Mouse (Mus musculus) limb, embryonic 12.5 days (tissue): ENCODE results near the gene Npc1l1. TPM values are rescaled to one million over a fixed set of nuclear protein-coding genes. Genes with fewer than 3 reads are reported as not detected.
"Not testable (repeated sequence)": the region's sequence is repeated elsewhere in the genome, so short reads cannot be mapped to it uniquely, and the experiment has no call there.

ENCODE experiments used
- ATAC-seq: fragments of 200-750 bp; cut with Nextera tagmentation; 2 replicates; pipeline ENCODE4 v1.8.0; 2017; ENCODE audit warnings: low read depth, moderate TSS enrichment; ENCODE audit not compliant: insufficient number of reproducible peaks, insufficient read depth, low FRiP score, low TSS enrichment
- H3K27ac ChIP-seq: fragments of 300-500 bp; sonication (generic); 2 replicates; pipeline ENCODE4 v1.5.1; 2016; ENCODE audit warnings: mild to moderate bottlenecking, moderate library complexity
- H3K27me3 ChIP-seq: fragments of 300-500 bp; sonication (generic); 2 replicates; pipeline ENCODE4 v1.6.1; 2016; ENCODE audit warnings: mild to moderate bottlenecking, moderate library complexity
- H3K36me3 ChIP-seq: fragments of 300-500 bp; sonication (generic); 2 replicates; pipeline ENCODE4 v1.6.1; 2016; ENCODE audit warnings: mild to moderate bottlenecking, moderate library complexity
- H3K4me1 ChIP-seq: fragments of 300-500 bp; sonication (generic); replicated peaks from 2 replicates; pipeline ENCODE4 v1.6.1; 2016
- H3K4me2 ChIP-seq: fragments of 300-500 bp; sonication (generic); 2 replicates; pipeline ENCODE4 v1.6.1; 2016; ENCODE audit warnings: mild to moderate bottlenecking, moderate library complexity
- H3K4me3 ChIP-seq: fragments of 300-500 bp; sonication (generic); replicated peaks from 2 replicates; pipeline ENCODE4 v1.5.1; 2016; ENCODE audit warnings: mild to moderate bottlenecking
- H3K9ac ChIP-seq: fragments of 300-500 bp; sonication (generic); replicated peaks from 2 replicates; pipeline ENCODE4 v1.6.1; 2016; ENCODE audit warnings: mild to moderate bottlenecking, moderate library complexity
- H3K9me3 ChIP-seq: fragments of 300-500 bp; sonication (generic); 2 replicates; pipeline ENCODE4 v1.6.1; 2016; ENCODE audit warnings: mild to moderate bottlenecking, moderate library complexity
- WGBS: fragments of 180-500 bp; shearing (Covaris S2); methylation state at CpG from one replicate; pipeline ENCODE4 v1.1.7; 2016; 5-methylcytosine and 5-hydroxymethylcytosine counted together
- polyA plus RNA-seq: library from polyadenylated mRNA; unstranded; fragments of >200 nt; fragmentation: Nextera tagmentation; extraction: Ambion mirVana; gene quantifications from 2 replicates; pipeline ENCODE4 v1.2.1, GENCODE M21; 2016

Gene Npc1l1
- polyA plus RNA-seq, 1 experiment from 2014 or later: not detected

- H3K27me3 ChIP-seq, H3K9ac ChIP-seq, H3K27ac ChIP-seq, H3K4me3 ChIP-seq, H3K9me3 ChIP-seq, ATAC-seq, H3K4me2 ChIP-seq, H3K4me1 ChIP-seq: not testable (repeated sequence)
- H3K36me3 ChIP-seq: peaks cover 24% of the 10 kb centered on the region
- WGBS: 83% methylated on average over 2 of the region's 2 CpGs
These were observed 24.7 kb upstream of the Npc1l1 start for GRCm38 (mm10) chr11:6254602-6255001.

GRCm38 (mm10) chr11:6252824-6253223, 22.9 kb upstream of the Npc1l1 start:
- 88% methylated on average over 4 of the region's 4 CpGs for WGBS
- Histone ChIP-seq H3K4me2 (no peak overlapping the region), H3K27ac (no peak overlapping the region), H3K4me3 (no peak overlapping the region), H3K4me1 (no peaks in the 10 kb centered on the region), H3K36me3 (peaks cover 6% of the 10 kb centered on the region), H3K9ac (no peak overlapping the region), H3K27me3 (no peaks in the 10 kb centered on the region), H3K9me3 (no peaks in the 10 kb centered on the region)
- ATAC-seq: no peak

DNA sequence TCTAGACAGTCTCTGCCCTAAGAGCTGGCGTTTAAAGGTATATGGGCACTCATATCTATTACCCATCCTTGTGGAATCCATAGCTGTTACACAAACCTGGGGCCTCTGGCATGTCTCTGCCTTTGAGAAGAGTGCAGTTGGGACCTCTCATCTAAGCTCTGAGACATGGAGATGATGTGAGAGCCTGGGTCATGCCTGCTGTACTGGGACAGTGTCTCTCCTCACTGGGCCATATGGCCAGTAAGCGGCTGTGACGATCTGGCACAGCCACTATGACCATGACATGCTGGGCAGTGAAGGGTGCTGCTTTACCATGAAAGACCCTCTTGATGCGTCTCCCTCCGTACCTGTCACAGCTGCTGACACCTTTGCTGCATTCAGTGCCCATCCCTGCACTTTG, 22.3 kb upstream of the Npc1l1 start:
- no peak for ATAC-seq
- Histone ChIP-seq H3K27ac (no peak overlapping the region), H3K9me3 (no peaks in the 10 kb centered on the region), H3K9ac (no peak overlapping the region), H3K4me2 (no peak overlapping the region), H3K36me3 (peaks cover under 1% of the 10 kb centered on the region; the same call in 1 of the 2 replicates), H3K4me1 (no peaks in the 10 kb centered on the region), H3K4me3 (no peak overlapping the region), H3K27me3 (no peaks in the 10 kb centered on the region)
- WGBS: 89% methylated on average over 5 of the region's 5 CpGs

- Histone ChIP-seq H3K4me2 (no peak overlapping the region), H3K9ac (no peak overlapping the region), H3K4me1 (no peaks in the 10 kb centered on the region), H3K4me3 (no peak overlapping the region), H3K27ac (no peak overlapping the region), H3K9me3 (no peaks in the 10 kb centered on the region), H3K36me3 (no peaks in the 10 kb centered on the region), H3K27me3 (no peaks in the 10 kb centered on the region)
- ATAC-seq: no peak
- WGBS: 52% methylated on average over 19 of the region's 19 CpGs
These were observed 14.8 kb upstream of the Npc1l1 start for GRCm38 (mm10) chr11:6244707-6245106.

DNA sequence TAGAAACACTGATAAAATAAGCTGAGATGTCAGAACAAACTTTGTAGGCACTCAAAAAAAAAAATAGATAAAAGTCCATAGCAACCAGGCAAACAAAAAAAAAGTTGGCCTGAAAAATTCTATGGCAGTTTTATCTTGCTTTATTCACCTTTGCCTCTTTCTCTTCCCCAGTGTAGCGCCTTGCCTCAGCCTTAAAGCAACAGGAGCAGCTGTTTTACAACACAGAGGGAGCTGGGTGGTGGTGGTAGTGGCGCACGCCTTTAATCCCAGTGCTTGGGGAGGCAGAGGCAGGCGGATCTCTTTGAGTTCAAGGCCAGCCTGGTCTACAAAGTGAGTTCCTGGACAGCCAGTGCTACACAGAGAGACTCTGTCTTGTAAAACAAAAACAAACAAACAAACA, 3.1 kb upstream of the Npc1l1 start:
- Histone ChIP-seq H3K9me3 (peaks cover 32% of the 10 kb centered on the region), H3K4me2 (no peak overlapping the region), H3K27me3 (no peaks in the 10 kb centered on the region), H3K4me3 (no peak overlapping the region), H3K27ac (no peak overlapping the region), H3K36me3 (no peaks in the 10 kb centered on the region), H3K4me1 (no peaks in the 10 kb centered on the region), H3K9ac (no peak overlapping the region)
- ATAC-seq: no peak
- 81% methylated on average over 4 of the region's 4 CpGs for WGBS

- ATAC-seq: no peak
- no peaks in the 10 kb centered on the region for H3K4me1 ChIP-seq
- H3K4me2 ChIP-seq: no peak overlapping the region
- peaks cover 6% of the 10 kb centered on the region for H3K27me3 ChIP-seq
- no peak overlapping the region for H3K9ac ChIP-seq
- 76% methylated on average over 14 of the region's 14 CpGs for WGBS
- H3K36me3 ChIP-seq: no peaks in the 10 kb centered on the region
- H3K9me3 ChIP-seq: no peaks in the 10 kb centered on the region
- H3K4me3 ChIP-seq: no peak overlapping the region
- no peak overlapping the region for H3K27ac ChIP-seq
These were observed 5.3 kb downstream of the Npc1l1 start for GRCm38 (mm10) chr11:6224541-6225229.

DNA sequence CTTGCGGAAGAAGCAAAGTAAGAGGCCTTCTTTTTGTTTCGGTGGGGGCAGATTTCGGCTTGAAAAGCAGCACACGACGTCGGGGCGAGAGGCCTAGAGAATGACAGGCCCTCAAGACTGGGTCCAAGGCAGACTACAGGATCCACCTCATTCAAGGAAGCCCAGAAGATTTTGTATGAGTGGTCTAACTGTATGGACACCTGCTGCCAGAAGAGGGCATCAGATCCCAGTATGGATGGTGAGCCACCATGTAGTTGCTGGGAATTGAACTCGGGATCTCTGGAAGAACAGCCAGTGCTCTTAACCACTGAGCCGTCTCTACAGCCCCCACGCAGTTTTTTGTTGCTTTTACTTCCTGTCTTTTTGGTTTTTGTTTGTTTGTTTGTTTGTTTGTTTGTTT, 7.8 kb downstream of the Npc1l1 start:
- Histone ChIP-seq H3K27me3 (peaks cover 6% of the 10 kb centered on the region), H3K9ac (no peak overlapping the region), H3K4me1 (no peaks in the 10 kb centered on the region), H3K4me2 (no peak overlapping the region), H3K4me3 (no peak overlapping the region), H3K27ac (no peak overlapping the region), H3K9me3 (no peaks in the 10 kb centered on the region), H3K36me3 (no peaks in the 10 kb centered on the region)
- WGBS: 92% methylated on average over 10 of the region's 10 CpGs
- ATAC-seq: no peak

- H3K9ac ChIP-seq: no peak overlapping the region
- no peak overlapping the region for H3K4me2 ChIP-seq
- WGBS: 84% methylated on average over 6 of the region's 6 CpGs
- peaks cover 6% of the 10 kb centered on the region for H3K27me3 ChIP-seq
- H3K4me1 ChIP-seq: no peaks in the 10 kb centered on the region
- H3K27ac ChIP-seq: no peak overlapping the region
- no peak overlapping the region for H3K4me3 ChIP-seq
- ATAC-seq: no peak
- H3K9me3 ChIP-seq: no peaks in the 10 kb centered on the region
- H3K36me3 ChIP-seq: no peaks in the 10 kb centered on the region
These were observed 10.0 kb downstream of the Npc1l1 start for GRCm38 (mm10) chr11:6219967-6220366.

- Histone ChIP-seq H3K27ac (no peak overlapping the region), H3K4me1 (no peaks in the 10 kb centered on the region), H3K4me3 (no peak overlapping the region), H3K27me3 (no peaks in the 10 kb centered on the region), H3K36me3 (no peaks in the 10 kb centered on the region), H3K9ac (no peak overlapping the region), H3K9me3 (no peaks in the 10 kb centered on the region), H3K4me2 (no peak overlapping the region)
- ATAC-seq: no peak
- 79% methylated on average over 11 of the region's 11 CpGs for WGBS
These were observed 11.6 kb downstream of the Npc1l1 start for GRCm38 (mm10) chr11:6218189-6218896.

GRCm38 (mm10) chr11:6216834-6217233, 13.1 kb downstream of the Npc1l1 start:
- no peaks in the 10 kb centered on the region for H3K4me1 ChIP-seq
- no peak overlapping the region for H3K9ac ChIP-seq
- WGBS: 61% methylated on average over 3 of the region's 3 CpGs
- H3K4me2 ChIP-seq: no peak overlapping the region
- no peak overlapping the region for H3K4me3 ChIP-seq
- no peak for ATAC-seq
- H3K27ac ChIP-seq: no peak overlapping the region
- H3K27me3 ChIP-seq: no peaks in the 10 kb centered on the region
- no peaks in the 10 kb centered on the region for H3K36me3 ChIP-seq
- no peaks in the 10 kb centered on the region for H3K9me3 ChIP-seq

GRCm38 (mm10) chr11:6208158-6208557, 21.8 kb downstream of the Npc1l1 start:
- Histone ChIP-seq H3K9ac (no peak overlapping the region), H3K9me3 (peaks cover 9% of the 10 kb centered on the region; the same call in 1 of the 2 replicates), H3K4me1 (no peaks in the 10 kb centered on the region), H3K4me3 (no peak overlapping the region), H3K36me3 (no peaks in the 10 kb centered on the region), H3K4me2 (no peak overlapping the region), H3K27me3 (no peaks in the 10 kb centered on the region; the same call in 1 of the 2 replicates), H3K27ac (no peak overlapping the region)
- WGBS: 81% methylated on average over 1 of the region's 1 CpGs
- no peak for ATAC-seq
